Mouse (Mus musculus): ENCODE data around the gene Plpp3.

DNA sequence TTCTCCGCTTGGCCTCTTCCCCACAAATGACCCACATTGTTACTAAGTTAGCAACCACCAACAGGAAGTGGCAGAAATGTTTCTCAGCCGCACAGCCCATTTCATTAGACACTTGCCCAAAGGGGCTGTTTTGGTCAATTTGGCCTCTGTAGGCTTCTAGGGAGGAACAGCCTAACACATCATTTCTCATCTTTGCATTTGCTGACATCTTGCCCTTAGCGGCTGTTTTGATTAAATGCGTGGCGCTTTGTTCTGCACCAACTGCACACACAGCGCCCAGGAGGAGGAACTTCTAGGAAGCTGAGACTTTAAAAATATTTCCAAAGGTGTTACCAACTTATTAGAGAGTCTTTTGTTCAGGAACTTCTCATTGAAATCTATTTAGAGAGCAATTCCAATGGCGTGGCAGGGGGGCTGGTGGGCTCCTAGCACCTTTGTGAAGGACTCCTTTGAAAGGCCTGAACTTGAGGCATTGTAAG is 12.0 kb downstream of the Plpp3 start:
- TF ChIP-seq CTCF (IDR thresholded peaks at IDR 0.05; ENCODE audit: extremely low read depth, insufficient read depth, low read length): no peak
- TF ChIP-seq POLR2A (IDR thresholded peaks at IDR 0.05; ENCODE audit: extremely low read depth, insufficient read depth, low read length): no peak
